Mouse (Mus musculus) liver, postnatal 0 days (tissue): ENCODE measurements at regions not wholly inside any gene's neighbourhood (a gene's known extent, or its start where the extent isn't known, plus 50 kb on each side); places are given as distances from the start of the nearest gene placed in this dataset.

Experiments used
- CTCF ChIP-seq: sonication (generic); IDR thresholded peaks from 2 replicates; pipeline ENCODE4 v1.5.1; 2016; ENCODE audit warnings: antibody characterized with exemption, low read depth
- EP300 ChIP-seq: IDR thresholded peaks from 2 replicates; pipeline ENCODE4 v1.6.1; 2016; ENCODE audit warnings: antibody characterized with exemption, low read depth, mild to moderate bottlenecking

DNA sequence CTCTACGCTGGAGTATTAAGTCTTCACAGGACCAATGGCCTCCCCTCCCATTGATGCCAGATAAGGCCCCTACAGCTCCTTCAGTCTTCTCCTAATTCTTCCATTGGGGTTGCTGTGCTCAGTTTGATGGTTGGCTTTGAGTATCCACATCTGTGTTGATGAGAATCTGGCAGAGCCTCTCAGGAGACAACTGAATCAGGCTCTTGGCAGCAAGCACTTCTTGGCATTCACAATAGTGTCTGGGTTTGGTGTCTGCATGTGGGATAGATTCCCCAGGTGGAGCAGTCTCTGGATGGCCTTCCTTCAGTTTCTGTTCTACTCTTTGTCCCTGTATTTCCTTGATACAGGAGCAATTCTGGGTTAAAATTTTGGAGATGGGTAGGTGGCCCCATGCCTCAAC is 2734.6 kb upstream of the Lrrc6 start:
- no peak for TF ChIP-seq CTCF
- no peak for TF ChIP-seq EP300
